Mouse (Mus musculus): Measurements from ENCODE around the gene Ift81. TPM values are rescaled to one million over a fixed set of nuclear protein-coding genes. Genes with fewer than 3 reads are reported as not detected.
"Not testable (repeated sequence)": the region's sequence is repeated elsewhere in the genome, so short reads cannot be mapped to it uniquely, and the experiment has no call there.

Gene Ift81
- 21.8 and 25.5 TPM in 2 replicates for polyA plus RNA-seq (2012; rRNA removed)

GRCm38 (mm10) chr5:122613908-122614732 lies at the start of gene Ift81:
Ift81 (minus strand) TSS chr5:122614518.
- Histone ChIP-seq H3K4me3 (ENCODE audit: insufficient read depth, low read length) (peak within 1 kb of the TSS; percentile 66), H3K27ac (ENCODE audit: insufficient read depth, low read length) (peak within 1 kb of the TSS; percentile 89), H3K4me1 (ENCODE audit: control insufficient read depth, insufficient read depth, low read length) (peaks cover 8% of the 10 kb centered on the region)
- TF ChIP-seq POLR2A (IDR thresholded peaks at IDR 0.05; ENCODE audit: extremely low read depth, insufficient read depth, low read length) (peak; percentile 74), CTCF (IDR thresholded peaks at IDR 0.05; ENCODE audit: extremely low read depth, insufficient read depth, low read length) (no peak)

GRCm38 (mm10) chr5:122662501-122662900 lies 48.2 kb upstream of the Ift81 start:
- no peak overlapping the region for H3K4me3 ChIP-seq (ENCODE audit: insufficient read depth, low read length)

DNA sequence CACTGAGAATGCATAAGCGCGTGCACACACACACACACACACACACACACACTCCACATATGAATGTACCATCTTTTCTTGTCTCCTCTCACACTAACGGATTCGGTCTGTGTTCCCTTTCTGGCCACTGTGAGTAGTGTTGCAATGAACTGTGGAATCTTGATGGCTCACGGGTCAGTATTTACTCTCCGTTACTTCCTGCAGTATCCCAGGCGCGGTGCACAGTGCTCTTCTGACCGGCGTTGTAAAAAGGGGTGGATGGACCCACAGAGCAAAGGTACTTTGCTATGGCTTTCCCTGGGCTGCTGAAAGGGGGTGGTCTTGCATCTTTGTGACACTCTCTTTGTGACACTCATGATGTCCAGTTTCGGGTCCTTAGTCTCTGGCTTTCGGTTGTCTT lies 42.5 kb upstream of the Ift81 start:
- TF ChIP-seq CTCF (IDR thresholded peaks at IDR 0.05; ENCODE audit: extremely low read depth, insufficient read depth, low read length) (no peak), POLR2A (IDR thresholded peaks at IDR 0.05; ENCODE audit: extremely low read depth, insufficient read depth, low read length) (no peak)
- H3K27ac ChIP-seq (ENCODE audit: insufficient read depth, low read length), result no peak overlapping the region
- H3K4me3 ChIP-seq (ENCODE audit: insufficient read depth, low read length), result no peak overlapping the region
- H3K4me1 ChIP-seq (ENCODE audit: control insufficient read depth, insufficient read depth, low read length), result peaks cover 9% of the 10 kb centered on the region

More at GRCm38 (mm10) chr5:122662501-122662900, 48.2 kb upstream of the Ift81 start:
- no peak for TF ChIP-seq CTCF (IDR thresholded peaks at IDR 0.05; ENCODE audit: extremely low read depth, insufficient read depth, low read length)
- no peak for TF ChIP-seq POLR2A (IDR thresholded peaks at IDR 0.05; ENCODE audit: extremely low read depth, insufficient read depth, low read length)
- H3K27ac ChIP-seq (ENCODE audit: insufficient read depth, low read length), result no peak overlapping the region
- H3K4me1 ChIP-seq (ENCODE audit: control insufficient read depth, insufficient read depth, low read length), result no peaks in the 10 kb centered on the region

DNA sequence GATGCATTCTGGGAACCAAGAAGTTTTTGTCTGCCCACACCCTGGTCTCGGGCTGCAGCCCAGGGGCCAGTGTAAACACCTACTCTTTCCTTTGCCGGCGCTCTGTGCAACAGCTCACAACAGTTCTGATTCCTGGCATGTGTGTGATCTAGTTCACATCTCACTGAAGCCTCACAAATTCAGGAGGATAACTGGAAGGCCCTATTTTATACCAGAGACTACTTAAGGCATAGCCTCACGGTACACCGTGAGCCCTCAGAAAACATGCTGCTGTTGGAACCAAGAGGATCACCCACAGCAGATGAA lies 39.9 kb upstream of the Ift81 start:
- H3K4me1 ChIP-seq (ENCODE audit: control insufficient read depth, insufficient read depth, low read length), result peaks cover 11% of the 10 kb centered on the region
- TF ChIP-seq POLR2A (IDR thresholded peaks at IDR 0.05; ENCODE audit: extremely low read depth, insufficient read depth, low read length) (no peak), CTCF (IDR thresholded peaks at IDR 0.05; ENCODE audit: extremely low read depth, insufficient read depth, low read length) (no peak)
- no peak overlapping the region for H3K4me3 ChIP-seq (ENCODE audit: insufficient read depth, low read length)
- 0 out of 2 replicates have a peak overlapping the region, but pooled peaks have one; percentile 4 for H3K27ac ChIP-seq (ENCODE audit: insufficient read depth, low read length)

DNA sequence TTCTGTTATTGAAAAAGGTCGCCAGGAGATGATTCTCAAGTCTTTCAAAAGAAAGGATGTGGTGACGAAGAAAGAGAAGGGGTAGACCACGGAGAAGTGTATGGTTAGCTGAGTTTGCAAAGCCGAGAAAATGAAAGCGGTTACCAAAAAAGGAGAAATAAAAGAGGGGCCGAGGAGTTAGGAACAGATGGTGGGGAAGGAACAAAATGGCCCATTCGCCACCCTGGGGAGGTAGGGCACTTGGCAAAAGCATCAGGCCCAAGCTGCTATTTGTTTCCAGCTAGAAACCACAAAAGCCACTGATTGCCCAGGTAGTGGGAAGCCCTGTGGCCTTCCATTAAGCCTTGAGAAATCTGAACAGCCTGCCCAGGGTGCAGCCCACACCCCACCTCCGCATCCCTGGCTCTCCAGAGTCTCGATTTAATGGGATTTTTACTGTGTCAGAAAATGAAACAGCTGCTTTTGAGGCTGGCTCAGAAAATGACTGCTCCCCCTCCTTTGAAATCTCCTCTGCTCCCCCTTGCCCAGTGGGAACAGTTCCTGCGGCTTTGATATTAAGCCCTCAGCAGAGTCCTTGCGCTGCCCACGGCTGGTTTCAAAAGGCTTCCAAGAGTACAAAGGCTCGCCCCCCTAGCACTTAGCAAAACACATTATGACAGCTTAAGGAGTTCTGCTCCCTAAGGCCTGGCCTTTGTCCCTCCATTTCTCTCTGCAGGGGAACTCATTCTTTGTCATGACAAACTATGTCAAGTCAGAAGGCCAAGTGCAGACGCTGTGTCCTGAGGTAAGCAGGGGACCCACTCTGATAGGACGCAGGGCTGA lies 39.3 kb upstream of the Ift81 start:
- no peak for TF ChIP-seq POLR2A (IDR thresholded peaks at IDR 0.05; ENCODE audit: extremely low read depth, insufficient read depth, low read length)
- no peak for TF ChIP-seq CTCF (IDR thresholded peaks at IDR 0.05; ENCODE audit: extremely low read depth, insufficient read depth, low read length)
- Histone ChIP-seq H3K27ac (ENCODE audit: insufficient read depth, low read length) (peak overlapping the region; percentile 65), H3K4me3 (ENCODE audit: insufficient read depth, low read length) (no peak overlapping the region), H3K4me1 (ENCODE audit: control insufficient read depth, insufficient read depth, low read length) (peaks cover 14% of the 10 kb centered on the region)

DNA sequence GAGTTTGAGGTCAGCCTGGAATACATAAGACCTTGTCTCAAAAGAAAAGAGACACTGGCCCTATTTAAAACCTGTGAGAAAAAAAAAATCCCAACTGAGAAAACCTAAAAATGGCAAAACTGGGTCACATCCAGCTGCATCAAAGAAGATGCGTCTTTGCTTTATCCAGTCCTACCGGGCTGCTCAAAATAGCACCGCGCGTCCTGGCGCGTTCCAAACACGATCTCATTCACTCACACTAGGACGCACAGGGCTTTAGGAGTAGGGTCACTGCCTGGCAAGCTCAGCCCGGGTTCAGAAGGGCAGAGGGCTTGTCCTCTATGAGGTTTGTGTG lies 38.8 kb upstream of the Ift81 start:
- TF ChIP-seq CTCF (IDR thresholded peaks at IDR 0.05; ENCODE audit: extremely low read depth, insufficient read depth, low read length) (no peak), POLR2A (IDR thresholded peaks at IDR 0.05; ENCODE audit: extremely low read depth, insufficient read depth, low read length) (no peak)
- Histone ChIP-seq H3K27ac (ENCODE audit: insufficient read depth, low read length) (peak overlapping the region; percentile 65), H3K4me3 (ENCODE audit: insufficient read depth, low read length) (no peak overlapping the region)

GRCm38 (mm10) chr5:122652506-122652905 lies 38.2 kb upstream of the Ift81 start:
- H3K4me1 ChIP-seq (ENCODE audit: control insufficient read depth, insufficient read depth, low read length), result peaks cover 16% of the 10 kb centered on the region
- no peak for TF ChIP-seq CTCF (IDR thresholded peaks at IDR 0.05; ENCODE audit: extremely low read depth, insufficient read depth, low read length)
- no peak for TF ChIP-seq POLR2A (IDR thresholded peaks at IDR 0.05; ENCODE audit: extremely low read depth, insufficient read depth, low read length)
- no peak overlapping the region for H3K4me3 ChIP-seq (ENCODE audit: insufficient read depth, low read length)
- 0 out of 2 replicates have a peak overlapping the region, but pooled peaks have one; percentile 5 for H3K27ac ChIP-seq (ENCODE audit: insufficient read depth, low read length)

More for the DNA sequence above, 38.8 kb upstream of the Ift81 start:
- H3K4me1 ChIP-seq (ENCODE audit: control insufficient read depth, insufficient read depth, low read length), result peaks cover 16% of the 10 kb centered on the region

GRCm38 (mm10) chr5:122650100-122650499 lies 35.8 kb upstream of the Ift81 start:
- TF ChIP-seq CTCF (IDR thresholded peaks at IDR 0.05; ENCODE audit: extremely low read depth, insufficient read depth, low read length) (no peak), POLR2A (IDR thresholded peaks at IDR 0.05; ENCODE audit: extremely low read depth, insufficient read depth, low read length) (no peak)
- Histone ChIP-seq H3K4me3 (ENCODE audit: insufficient read depth, low read length) (no peak overlapping the region), H3K27ac (ENCODE audit: insufficient read depth, low read length) (peak overlapping the region; percentile 4; the same call in 1 of the 2 replicates), H3K4me1 (ENCODE audit: control insufficient read depth, insufficient read depth, low read length) (peaks cover 16% of the 10 kb centered on the region)

DNA sequence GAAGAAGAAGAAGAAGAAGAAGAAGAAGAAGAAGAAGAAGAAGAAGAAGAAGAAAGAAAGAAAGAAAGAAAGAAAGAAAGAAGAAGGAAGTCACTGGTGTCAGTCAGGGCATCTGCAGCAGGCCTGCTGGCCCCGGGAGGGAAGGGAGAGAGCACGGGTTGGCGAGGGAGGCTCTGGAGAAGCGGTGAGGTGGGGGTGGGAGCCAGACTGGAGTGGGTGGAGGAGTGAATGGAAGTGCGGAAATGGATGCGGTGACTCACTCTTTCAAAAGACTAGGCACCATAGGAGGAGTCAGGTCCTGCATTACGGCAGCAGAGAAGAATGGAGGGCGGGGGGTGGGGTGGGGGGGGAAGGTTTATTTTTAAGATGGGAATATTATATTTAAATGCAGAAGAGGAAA lies 34.9 kb upstream of the Ift81 start:
- no peak overlapping the region for H3K27ac ChIP-seq (ENCODE audit: insufficient read depth, low read length)
- peaks cover 16% of the 10 kb centered on the region for H3K4me1 ChIP-seq (ENCODE audit: control insufficient read depth, insufficient read depth, low read length)
- no peak overlapping the region for H3K4me3 ChIP-seq (ENCODE audit: insufficient read depth, low read length)
- TF ChIP-seq CTCF (IDR thresholded peaks at IDR 0.05; ENCODE audit: extremely low read depth, insufficient read depth, low read length) (no peak), POLR2A (IDR thresholded peaks at IDR 0.05; ENCODE audit: extremely low read depth, insufficient read depth, low read length) (no peak)

DNA sequence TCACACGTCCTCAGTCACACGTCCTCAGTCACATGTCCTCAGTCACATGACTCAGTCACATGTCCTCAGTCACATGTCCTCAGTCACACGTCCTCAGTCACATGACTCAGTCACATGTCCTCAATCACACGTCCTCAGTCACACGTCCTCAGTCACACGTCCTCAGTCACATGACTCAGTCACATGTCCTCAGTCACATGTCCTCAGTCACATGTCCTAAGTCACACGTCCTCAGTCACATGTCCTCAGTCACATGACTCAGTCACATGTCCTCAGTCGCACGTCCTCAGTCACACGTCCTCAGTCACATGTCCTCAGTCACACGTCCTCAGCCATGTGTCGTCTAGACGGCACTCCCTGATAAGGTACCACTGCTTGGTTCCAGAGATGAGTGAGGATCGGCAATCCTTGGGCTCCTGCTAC lies 33.6 kb upstream of the Ift81 start:
- H3K4me3 ChIP-seq (ENCODE audit: insufficient read depth, low read length); H3K27ac ChIP-seq (ENCODE audit: insufficient read depth, low read length): not testable (repeated sequence)
- peaks cover 11% of the 10 kb centered on the region for H3K4me1 ChIP-seq (ENCODE audit: control insufficient read depth, insufficient read depth, low read length)
